Mouse (Mus musculus) embryo, embryonic 11.5 days (tissue): Measurements from ENCODE around the gene Mfap4.

ENCODE experiments used
- DNase-seq: peaks from one replicate; pipeline ENCODE4 v3.0.0-alpha.2; 2012; ENCODE audit warnings: low read depth, low spot score

The Mfap4 gene

DNA sequence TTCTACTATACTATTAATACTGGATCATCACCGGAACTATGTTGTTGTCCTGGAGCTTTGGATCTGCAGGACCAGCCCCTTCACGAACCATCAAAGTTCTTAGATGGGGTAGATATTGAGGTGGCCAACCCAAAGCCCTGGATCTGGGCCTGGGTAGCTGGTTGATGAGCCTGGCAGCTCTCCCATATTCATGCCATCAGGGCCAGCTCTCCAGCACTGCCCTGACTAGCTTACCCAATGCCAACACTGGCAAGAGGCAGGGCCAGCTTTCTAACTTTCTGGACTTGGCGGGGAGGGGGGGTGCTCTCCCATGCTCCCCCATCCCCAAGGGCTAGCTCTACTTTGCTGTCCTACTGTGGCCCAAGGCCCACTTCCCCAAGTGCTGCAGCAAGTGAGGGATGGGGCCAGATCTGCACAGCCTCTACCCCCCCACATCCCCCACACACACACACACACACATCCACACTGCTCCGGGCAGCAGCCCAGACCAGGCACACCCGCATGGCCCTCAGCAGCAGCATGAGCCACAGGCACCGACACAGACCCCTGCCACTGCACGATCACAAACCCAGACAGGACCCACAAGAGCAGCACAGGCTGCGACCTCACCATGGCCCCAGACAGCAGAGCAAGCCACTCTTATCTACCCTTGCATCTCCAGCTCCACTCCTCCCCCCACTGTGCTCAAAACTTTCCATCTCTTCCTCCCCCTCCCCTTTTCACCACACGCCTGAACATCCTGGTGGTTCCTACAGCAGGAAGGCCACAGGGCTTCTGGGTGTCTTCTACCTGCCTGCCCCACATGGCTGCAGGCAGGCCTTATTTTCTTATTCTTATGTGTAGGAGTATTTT lies 3.8 kb upstream of the Mfap4 start:
- no peak for DNase-seq

DNA sequence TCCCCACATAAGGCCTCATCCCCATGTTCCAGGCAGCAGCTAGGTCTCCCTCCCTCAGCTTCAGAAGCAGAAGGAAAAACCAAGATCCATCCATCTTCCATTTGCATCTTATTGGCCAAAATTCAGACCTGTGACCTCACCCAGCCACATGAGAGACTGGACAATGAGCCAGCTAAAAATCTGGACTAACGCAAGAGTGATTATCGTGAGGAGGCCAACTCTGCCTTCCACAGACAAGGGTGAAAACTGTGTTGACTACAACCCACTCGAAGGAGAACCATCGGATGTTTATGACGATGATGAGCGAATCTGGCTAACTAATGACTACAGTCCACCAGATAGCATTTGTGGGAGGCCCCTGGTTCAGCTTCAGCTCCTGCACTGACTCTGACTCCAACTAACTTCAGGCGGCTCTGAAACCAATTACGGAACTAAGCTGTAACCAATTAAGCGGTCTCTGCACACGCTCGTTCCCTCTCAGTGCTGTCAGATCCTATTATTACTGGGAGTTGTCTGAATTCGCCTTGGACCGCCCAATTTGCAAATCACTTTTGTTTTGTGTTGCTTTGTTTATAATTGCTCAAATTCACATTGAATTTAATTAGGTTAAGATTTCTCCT lies 1.9 kb upstream of the Mfap4 start:
- no peak for DNase-seq

DNA sequence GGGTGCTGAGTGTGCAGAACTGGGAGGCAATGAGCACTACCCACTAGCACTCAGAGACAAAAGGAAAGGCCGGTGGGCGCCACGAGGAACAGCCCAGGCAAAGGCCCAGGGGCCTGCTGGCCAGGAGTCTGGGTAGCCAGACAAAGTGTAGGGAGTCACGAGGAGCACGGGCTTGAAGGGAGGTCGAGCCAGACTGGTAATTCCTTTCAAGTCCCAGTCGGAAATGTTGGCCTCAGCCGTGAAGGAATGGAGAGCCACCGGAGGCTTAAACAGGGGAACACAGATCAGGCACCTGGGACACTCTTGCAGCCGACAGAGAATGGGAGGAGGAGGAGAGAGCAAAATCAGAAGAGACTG lies 997 bp upstream of the Mfap4 start:
- no peak for DNase-seq

DNA sequence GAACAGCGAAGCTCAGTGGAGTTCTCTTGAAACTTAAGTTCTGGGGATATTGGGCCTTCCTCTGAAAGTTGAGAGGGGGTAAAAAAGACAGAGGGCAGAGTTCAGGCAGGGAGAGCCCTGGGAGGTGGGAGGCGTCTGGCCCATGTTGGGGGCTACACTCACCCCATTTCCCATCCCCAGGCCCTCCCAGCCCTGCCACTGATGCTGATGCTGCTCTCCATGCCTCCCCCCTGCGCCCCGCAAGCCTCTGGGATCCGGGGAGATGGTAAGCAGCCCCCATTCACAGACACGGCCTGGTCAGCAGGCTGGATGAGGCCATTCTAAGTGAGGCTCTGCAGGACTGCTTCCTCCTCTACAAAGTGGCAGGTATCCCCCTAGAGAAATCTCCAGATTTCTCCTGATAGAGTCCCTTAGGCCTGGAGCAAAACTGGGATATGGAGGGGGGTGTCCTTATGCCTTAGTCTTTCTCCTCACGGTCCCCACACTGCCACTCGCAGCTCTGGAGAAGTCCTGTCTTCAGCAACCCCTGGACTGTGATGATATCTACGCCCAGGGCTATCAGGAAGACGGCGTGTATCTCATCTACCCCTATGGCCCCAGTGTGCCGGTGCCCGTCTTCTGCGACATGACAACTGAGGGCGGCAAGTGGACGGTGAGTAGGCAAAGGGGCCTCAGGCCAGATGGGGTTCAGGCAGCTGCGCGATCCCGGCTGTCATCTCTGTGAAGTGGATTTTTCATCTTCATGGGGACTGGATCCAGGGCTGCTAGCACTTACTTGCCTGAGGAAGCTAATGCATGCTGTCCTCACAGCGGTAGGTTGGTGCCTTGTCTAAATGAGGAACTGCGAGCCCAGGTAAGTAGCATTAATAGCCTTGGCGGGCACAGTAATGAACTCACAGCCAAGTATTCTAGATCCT lies 568 bp downstream of the Mfap4 start:
- no peak for DNase-seq

DNA sequence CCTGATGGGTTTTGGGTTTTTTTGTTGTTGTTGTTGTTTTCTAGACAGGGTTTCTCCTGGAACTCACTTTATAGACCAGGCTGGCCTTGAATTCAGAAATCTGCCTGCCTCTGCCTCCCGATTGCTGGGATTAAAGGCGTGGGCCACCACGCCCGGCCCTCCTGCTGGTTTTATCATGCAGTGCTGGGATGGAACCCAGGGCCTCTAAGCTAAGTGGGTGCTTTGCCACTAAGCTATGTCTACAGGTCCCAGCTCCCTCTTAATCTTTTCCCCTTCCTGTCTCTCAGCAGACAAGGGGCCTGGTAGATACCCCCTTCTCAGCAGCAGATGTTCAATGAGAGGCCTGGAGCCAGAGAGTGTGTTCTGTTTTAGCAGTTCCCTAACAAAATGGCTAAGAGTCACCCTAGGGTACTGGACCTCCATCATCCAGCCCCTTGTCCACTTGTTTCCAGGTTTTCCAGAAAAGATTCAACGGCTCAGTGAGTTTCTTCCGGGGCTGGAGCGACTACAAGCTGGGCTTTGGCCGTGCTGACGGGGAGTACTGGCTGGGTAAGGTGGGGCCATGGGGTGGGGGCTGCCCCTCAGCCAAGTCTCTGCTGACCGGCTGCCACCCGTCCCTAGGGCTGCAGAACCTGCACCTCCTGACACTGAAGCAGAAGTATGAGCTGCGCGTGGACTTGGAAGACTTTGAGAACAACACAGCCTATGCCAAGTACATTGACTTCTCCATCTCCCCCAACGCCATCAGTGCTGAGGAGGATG lies 1.4 kb downstream of the Mfap4 start:
- DNase-seq, result no peak

DNA sequence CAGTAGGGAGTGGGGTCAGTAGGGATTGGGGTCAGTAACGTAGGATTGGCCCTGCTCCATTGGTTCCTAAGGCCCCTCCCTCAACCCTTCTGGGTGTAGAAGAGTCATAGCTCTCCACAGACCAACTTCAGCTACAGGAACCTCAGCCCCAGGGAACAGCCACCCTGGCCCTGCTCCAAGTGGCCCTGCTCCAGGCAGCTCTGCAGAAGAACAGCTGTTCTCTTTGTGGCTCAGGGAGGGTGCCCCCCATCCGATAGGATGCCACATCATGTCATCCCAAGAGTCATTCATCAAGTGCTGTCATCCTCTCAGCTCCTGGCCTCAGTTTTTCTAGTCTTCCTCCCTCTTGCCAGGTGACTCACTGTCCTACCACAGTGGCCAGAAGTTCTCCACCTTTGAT lies 2.2 kb downstream of the Mfap4 start:
- no peak for DNase-seq

DNA sequence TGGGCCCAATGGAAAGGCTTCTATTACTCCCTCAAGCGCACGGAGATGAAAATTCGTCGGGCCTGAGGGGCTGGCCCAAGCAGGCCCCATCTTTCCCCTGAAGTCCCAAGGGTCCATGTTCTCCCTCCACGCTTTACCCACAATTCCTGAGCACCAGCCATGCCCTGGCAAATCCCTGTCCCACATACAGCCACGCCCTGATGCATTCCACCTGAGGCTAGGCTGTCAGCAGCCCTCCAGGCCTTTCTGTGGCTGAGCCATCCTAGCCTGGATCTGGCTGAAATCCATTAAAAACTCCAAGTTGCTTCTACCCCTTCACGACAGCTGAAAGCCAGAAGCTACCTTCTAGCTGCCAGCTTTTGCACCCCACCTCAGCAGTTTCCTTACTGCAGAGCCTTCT lies 2.7 kb downstream of the Mfap4 start:
- no peak for DNase-seq

DNA sequence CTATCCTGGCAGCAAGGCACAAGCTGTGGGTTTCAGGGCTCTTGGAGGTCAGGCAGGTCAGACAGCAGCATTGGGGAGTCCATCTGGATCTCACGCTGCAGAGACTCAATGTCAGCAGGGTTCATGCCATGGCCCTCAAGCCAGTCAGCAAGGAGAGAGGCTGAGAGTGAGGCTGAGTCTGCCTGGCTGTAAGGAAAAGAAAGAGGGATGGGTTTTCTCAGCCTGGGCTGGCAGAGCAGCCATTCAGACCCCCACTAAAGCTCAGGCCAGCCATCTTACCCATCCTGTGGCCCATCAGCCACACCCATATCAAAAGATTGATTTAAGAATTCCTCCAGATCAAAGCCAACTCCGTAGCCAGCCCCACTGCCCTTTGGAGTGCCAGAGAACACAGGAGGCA lies 3.9 kb downstream of the Mfap4 start:
- DNase-seq, result no peak

DNA sequence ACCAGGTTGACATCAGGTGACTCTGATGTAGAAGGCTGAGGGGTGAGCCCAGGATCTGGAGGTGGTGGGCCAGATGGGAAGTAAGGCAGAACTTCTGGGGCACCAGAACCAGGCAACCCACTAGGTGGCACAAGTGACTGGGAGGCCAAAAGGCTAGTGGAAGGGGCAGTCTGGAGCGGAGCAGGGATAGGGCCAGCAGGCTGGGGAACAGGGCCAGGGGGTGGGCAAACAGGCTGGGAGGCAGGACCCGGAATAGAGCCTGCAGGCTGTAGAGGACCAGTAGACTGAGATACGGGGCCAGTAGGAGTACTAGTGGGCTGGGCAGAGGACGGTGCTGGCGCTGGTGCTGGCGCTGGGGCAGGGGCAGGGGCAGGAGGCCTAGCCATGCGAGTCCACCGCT lies 4.6 kb downstream of the Mfap4 start:
- no peak for DNase-seq

DNA sequence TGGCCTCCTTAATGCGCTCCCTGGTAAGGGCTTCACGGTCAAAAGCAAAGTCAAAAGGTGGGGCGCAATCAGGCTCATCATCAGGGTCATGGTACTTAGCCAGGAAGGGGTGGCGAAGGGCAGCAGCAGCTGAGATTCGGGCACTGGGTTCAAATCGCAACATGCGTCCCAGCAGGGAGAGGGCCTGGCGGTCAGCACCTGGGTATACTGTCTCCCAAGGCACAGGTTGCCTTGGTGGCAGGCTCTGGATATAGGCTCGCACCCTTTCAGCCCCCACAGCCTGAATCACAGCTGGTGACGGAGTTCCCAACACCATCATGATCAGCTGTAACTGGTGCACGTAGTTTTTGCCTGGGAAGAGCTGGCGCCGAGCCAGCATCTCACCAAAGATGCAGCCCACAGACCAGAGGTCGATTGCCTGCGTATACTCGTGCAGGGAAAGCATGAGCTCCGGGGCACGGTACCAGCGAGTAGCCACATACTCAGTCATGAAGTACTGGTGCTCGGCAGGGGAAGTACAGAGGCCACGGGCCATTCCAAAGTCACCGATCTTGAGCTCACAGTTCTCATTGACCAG lies 5.8 kb downstream of the Mfap4 start:
- DNase-seq, result no peak

DNA sequence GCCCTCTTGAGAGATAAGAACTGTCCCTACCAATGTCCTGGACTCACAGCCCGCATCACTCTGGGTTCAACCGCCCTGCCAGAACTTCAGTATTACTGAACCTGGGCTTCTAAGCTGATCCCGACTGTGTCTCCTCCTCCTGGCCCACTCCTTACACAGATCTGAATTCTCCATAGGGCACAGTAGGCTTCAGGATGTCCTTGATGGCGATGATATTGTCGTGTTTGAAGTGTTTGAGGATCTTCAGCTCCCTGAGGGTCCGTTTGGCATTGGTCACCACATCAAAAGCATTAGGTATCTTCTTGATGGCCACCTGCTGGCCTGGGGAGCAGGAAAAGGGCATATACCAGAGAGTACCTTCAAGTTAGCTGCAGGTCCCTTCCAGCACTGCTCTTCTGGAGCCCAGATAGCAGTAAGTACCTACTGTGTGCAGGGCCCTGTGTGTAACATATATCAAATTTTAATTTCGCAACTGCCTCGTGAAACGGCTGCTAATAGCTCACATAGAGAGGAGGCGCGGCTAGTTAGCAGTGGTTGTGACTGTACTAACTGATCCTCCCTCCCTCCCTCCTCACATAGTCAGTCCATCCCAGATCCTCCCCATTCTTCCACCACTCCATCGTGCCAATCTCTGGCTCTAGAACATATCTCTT lies 7.6 kb downstream of the Mfap4 start:
- no peak for DNase-seq

DNA sequence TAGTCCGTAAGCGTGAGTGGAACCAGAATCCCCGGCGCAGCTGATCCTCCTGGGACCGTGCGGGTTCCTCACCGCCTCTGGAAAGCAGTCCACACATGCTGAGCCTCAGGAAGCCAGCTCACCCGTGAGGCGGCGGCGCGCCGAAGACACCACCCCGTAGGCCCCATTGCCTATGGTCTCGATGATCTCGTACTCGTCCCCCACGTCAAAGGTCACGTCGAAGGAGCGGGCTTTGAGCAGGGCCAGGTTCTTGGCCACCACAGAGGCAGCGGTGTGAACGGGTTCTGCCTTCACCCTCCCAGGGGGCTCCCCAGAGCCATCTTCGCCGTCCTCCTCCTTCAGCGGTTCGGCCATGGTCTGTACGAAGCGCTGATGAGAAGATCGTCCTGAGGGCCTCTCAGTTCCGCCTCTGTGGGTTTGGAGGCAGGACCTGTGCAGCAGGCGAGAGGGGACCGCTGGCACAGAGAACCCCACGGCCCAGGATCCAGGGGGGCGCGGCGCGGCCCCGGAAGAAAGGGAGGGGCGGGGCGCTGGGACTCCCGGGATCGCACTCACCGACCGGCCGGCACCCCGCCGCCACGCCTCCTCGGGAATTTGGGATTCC lies 8.4 kb downstream of the Mfap4 start:
- DNase-seq, result no peak

DNA sequence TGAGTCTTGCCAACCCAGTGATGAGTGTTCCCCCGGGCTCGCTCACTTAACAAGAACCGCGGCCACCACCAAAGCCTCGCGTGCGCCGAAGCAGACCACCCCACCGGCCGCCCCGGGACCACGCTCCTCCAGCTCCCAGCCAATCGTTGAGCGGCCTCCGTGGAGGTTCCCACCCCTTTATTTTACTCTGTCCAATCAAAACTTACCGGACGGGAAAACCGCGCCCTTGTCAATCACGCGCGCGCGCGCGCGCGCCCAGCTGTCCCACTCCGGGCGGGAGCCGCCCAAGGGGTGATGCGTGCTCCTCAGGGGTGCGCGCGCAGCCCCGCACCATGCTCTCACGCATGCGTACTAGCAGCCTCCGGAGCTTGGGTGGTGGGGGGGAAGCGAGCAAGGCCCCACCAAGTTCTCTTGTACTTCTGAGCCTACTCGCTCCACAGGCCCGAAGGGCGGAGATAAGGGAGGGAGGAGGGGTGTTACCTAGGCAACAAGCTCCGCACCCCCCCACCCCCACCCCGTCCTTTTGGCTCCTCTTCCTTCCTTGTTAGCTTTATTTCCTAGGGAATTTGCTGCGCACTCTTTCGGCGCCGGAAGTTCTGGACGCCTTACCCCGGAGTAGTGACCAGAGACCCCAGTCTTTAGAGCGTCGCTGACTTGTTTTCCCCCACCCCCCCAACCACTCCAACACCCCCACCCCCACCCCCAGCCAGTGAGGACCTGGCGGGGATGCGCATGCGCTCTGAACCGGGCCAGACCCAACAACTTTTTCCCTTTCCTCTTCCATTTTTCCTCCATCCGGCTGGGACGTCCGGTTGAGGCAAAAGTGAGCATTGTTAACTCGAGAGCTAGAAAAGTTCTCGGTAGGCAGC lies 9.1 kb downstream of the Mfap4 start, which contains the start of gene Mapk7:
Gene Mapk7, minus strand, starts transcription at position 278 of the 869 bp plus-strand sequence.
- peak; percentile 98 for DNase-seq

DNA sequence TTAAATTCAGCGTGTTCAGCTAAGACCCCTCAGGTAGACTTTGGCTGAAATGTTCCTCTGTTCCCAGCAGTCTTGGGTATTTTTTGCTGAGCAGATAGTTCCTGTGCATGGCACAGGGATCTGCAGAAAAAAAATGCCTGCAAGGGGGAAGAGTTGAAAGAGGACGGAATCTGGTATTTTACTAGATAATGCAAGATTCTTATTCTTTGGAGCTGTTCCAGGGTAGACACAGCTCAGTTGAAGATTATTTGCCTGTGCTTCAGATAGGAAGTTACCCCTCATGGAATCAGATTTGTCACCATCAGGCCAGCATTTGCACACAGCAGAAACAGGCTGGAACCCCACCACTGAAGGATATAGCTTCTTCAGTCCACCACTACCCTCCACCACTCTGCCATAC lies 10.3 kb downstream of the Mfap4 start:
- DNase-seq, result no peak

DNA sequence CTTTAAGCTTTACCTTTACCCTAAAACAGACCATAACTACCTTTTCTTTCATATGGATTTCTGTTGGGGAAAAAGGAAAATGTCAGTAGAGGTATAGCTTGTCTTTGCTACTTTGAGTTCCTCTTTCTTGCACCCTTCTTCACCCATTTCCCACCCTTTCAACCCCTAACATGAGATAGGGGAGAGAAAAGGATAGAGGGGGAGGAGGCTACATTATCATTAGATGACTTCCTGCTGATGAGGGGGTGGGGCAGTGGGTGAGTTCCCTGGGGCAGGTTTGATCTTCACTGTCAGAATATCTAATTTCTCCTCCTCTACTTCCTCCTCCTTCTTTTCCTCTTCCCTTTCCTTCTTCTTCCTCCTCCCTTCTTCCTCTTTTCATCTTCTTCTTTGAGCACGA lies 12.3 kb downstream of the Mfap4 start:
- DNase-seq, result no peak

DNA sequence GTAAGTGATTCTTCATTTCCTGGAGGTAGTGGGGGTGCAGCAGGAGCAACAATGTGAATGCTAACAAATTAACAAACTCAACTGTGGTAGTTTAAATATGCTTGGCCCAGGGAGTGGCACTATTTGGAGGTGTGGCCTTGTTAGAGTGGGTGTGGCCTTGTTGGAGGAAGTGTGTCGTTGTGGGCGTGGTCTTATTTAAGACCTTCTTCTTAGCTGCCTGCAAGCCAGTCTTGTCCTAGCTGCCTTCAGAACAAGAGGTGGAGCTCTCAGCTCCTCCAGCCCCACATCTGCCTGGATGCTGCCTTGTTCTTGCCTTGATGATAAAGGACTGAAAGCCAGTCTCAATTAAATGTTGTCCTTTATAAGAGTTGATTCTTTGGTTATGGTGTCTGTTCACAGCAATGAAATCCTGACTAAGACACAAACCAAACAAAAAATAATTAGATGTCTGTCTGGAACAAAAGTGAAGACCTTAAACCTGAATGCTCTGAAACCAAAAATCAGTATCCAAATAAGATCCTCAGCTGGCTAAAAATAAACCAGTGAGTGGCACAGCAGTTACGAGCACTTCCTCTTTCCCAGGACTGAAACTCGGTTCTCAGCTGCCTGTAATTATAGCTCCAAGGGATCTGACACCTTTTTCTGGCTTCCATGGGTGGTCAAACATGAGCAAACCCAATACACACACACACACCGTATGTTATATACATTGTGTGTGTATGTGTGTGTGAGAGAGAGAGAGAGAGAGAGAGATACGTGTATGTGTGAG lies 13.7 kb downstream of the Mfap4 start:
- DNase-seq, result no peak

DNA sequence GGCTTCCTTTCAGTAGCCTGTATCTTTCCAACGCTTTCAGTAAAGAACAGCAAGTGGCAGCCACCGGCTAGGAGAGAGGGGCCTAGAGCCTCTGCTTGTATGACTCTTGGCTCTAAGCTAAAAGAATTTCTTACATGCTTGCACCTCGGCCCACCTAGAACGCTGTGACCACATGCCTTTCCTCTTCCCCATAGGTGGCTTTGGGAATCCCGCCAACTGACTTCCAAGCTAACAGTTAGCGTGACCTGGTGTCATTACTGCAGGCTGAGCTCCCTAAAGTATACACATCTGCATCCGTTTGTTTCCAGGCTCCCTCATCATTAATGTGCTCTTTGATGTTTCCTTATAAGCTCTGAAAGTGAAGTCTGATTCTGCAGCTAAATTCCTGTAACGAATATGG lies 18.7 kb downstream of the Mfap4 start:
- no peak for DNase-seq

DNA sequence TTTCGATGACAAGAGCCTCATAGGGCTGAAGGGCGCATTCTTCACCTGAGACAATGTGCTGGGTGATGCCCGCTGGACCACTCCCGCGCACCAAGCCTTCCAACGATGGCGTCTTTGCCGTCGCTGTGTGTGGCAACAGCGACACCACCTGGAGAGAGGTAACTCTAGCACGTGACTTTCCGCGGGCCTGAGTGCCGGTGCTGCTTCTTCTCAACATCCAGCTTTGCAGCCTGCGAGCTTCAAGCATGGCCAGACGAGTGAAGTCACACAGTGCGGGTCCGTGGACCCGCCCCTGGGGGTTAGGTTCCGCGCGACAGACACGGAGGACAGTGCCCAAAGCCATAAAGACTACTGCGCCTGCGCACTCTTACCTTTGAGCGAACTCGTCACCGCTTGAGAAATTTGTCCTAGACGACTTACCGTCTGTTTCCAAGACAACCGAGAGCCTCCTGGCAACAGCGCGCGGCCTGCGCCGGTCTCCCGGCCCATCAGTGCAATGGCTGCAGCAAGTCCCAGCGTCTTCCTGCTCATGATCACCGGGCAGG lies 19.6 kb downstream of the Mfap4 start, which contains the start of gene B9d1:
Gene B9d1, plus strand, starts transcription at position 432 of the 545 bp plus-strand sequence.
- peak; percentile 97 for DNase-seq
